Mouse (Mus musculus): ENCODE data around the gene C1qtnf6.
A peak's percentile ranks its signal among the peaks of the same experiment; 100 is the strongest.

Gene C1qtnf6

GRCm38 (mm10) chr15:78544041-78544440, 12.8 kb upstream of the C1qtnf6 start:
- DNase-seq = no peak

- DNase-seq = no peak
Measured at GRCm38 (mm10) chr15:78542767-78543303, 11.6 kb upstream of the C1qtnf6 start.

- DNase-seq = no peak
Measured at GRCm38 (mm10) chr15:78542098-78542766, 11.0 kb upstream of the C1qtnf6 start.

GRCm38 (mm10) chr15:78541606-78542005, 10.4 kb upstream of the C1qtnf6 start:
- peak; percentile 94 for DNase-seq

GRCm38 (mm10) chr15:78541036-78541435, 9.8 kb upstream of the C1qtnf6 start:
- no peak for DNase-seq

- DNase-seq = no peak
Measured at GRCm38 (mm10) chr15:78535723-78536421, 4.7 kb upstream of the C1qtnf6 start.

- DNase-seq = no peak
Measured at GRCm38 (mm10) chr15:78533346-78533835, 2.2 kb upstream of the C1qtnf6 start.

- no peak for DNase-seq
Measured at GRCm38 (mm10) chr15:78532566-78533345, 1.5 kb upstream of the C1qtnf6 start.

GRCm38 (mm10) chr15:78531901-78532469, 769 bp upstream of the C1qtnf6 start:
- DNase-seq = peak; percentile 100

GRCm38 (mm10) chr15:78531451-78531720, 170 bp upstream of the C1qtnf6 start:
- no peak for DNase-seq

GRCm38 (mm10) chr15:78530141-78530540, 1.1 kb downstream of the C1qtnf6 start:
- peak; percentile 92 for DNase-seq

GRCm38 (mm10) chr15:78529428-78529990, 1.7 kb downstream of the C1qtnf6 start:
- peak; percentile 99 for DNase-seq

GRCm38 (mm10) chr15:78528726-78529411, 2.3 kb downstream of the C1qtnf6 start:
- peak; percentile 98 for DNase-seq

GRCm38 (mm10) chr15:78527973-78528372, 3.2 kb downstream of the C1qtnf6 start:
- DNase-seq = peak; percentile 98

GRCm38 (mm10) chr15:78524163-78524562, 7.1 kb downstream of the C1qtnf6 start:
- DNase-seq = peak; percentile 86

GRCm38 (mm10) chr15:78521892-78522291, 9.3 kb downstream of the C1qtnf6 start:
- DNase-seq = no peak

- DNase-seq = peak; percentile 95
Measured at GRCm38 (mm10) chr15:78521331-78521730, 9.9 kb downstream of the C1qtnf6 start.

- DNase-seq = peak; percentile 99
Measured at GRCm38 (mm10) chr15:78520112-78520715, 11.0 kb downstream of the C1qtnf6 start.

GRCm38 (mm10) chr15:78518221-78518620, 13.0 kb downstream of the C1qtnf6 start:
- peak; percentile 92 for DNase-seq

- peak; percentile 93 for DNase-seq
Measured at GRCm38 (mm10) chr15:78515759-78516158, 15.5 kb downstream of the C1qtnf6 start.

- DNase-seq = peak; percentile 96
Measured at GRCm38 (mm10) chr15:78514393-78515146, 16.6 kb downstream of the C1qtnf6 start.
